Mouse (Mus musculus): ENCODE results near the gene Kbtbd2. TPM values are rescaled to one million over a fixed set of nuclear protein-coding genes. Genes with fewer than 3 reads are reported as not detected.

Gene Kbtbd2
- total and polyA plus RNA-seq, 3 experiments: 9.3 to 34.2 (median 11.0) TPM

- H3K4me2 ChIP-seq (ENCODE audit: insufficient read depth, low read depth, poor library complexity, severe bottlenecking): no peak overlapping the region; the same call in 1 of the 2 replicates
These were observed 12.5 kb downstream of the Kbtbd2 start for GRCm38 (mm10) chr6:56785068-56785467.

GRCm38 (mm10) chr6:56783561-56784272, 13.9 kb downstream of the Kbtbd2 start:
- Histone ChIP-seq H3K79me2 (replicated peaks; ENCODE audit: control insufficient read depth, extremely low read depth, insufficient read depth, poor library complexity, severe bottlenecking) (peaks cover 60% of the 10 kb centered on the region), H3K36me3 (replicated peaks in 1 of 2; ENCODE audit: control insufficient read depth in 1 of 2, insufficient read depth in 1 of 2, low read length in 1 of 2) (peaks cover 40 to 89% of the 10 kb centered on the region in 2 experiments), H3K4me1 (ENCODE audit: control insufficient read depth in 1 of 2, insufficient read depth in 2 of 2) (peaks cover 3 to 22% of the 10 kb centered on the region in 2 experiments; a peak in 3 of 4 replicates), H3K27me3 (replicated peaks) (no peaks in the 10 kb centered on the region), H3K4me2 (ENCODE audit: insufficient read depth, low read depth, poor library complexity, severe bottlenecking) (no peak overlapping the region), H3K27ac (ENCODE audit: insufficient read depth, low read depth) (no peak overlapping the region), H3K4me3 (replicated peaks in 1 of 3; ENCODE audit: low read depth in 2 of 3, low read length in 2 of 3, poor library complexity in 1 of 3) (no peak overlapping the region), H3K9ac (ENCODE audit: insufficient read depth, low read depth) (no peak overlapping the region), H3K9me3 (replicated peaks; ENCODE audit: low read length) (no peaks in the 10 kb centered on the region)
- dilution Hi-C loops (cut with MboI; ENCODE audit: extremely low pct_ligation_motif_present, extremely low pct_unique_long_range_greater_than_20kb, low sequenced_read_pairs): no loop called here
- no peak for DNase-seq (ENCODE audit: extremely low read depth)
- no peak for TF ChIP-seq JUND (conservative IDR thresholded peaks at IDR 0.05; ENCODE audit: low read depth, low read length)
- TF ChIP-seq NRF1 (IDR thresholded peaks at IDR 0.05; ENCODE audit: low read depth, low read length): no peak
- no peak for TF ChIP-seq GABPA (IDR thresholded peaks at IDR 0.05; ENCODE audit: insufficient replicate concordance, low read depth, low read length)
- no peak for TF ChIP-seq RAD21 (IDR thresholded peaks at IDR 0.05; ENCODE audit: low read depth, low read length)
- in situ Hi-C loops (cut with MboI; ENCODE audit: low pct_ligation_motif_present, low pct_unique_long_range_greater_than_20kb, low sequenced_read_pairs): no loop called here

More at GRCm38 (mm10) chr6:56785068-56785467, 12.5 kb downstream of the Kbtbd2 start:
- no peak overlapping the region; the same call in 1 of the 2 replicates for H3K27ac ChIP-seq (ENCODE audit: insufficient read depth, low read depth)
- H3K4me1 ChIP-seq (ENCODE audit: control insufficient read depth in 1 of 2, insufficient read depth in 2 of 2): peaks cover 3 to 22% of the 10 kb centered on the region in 2 experiments; a peak in 3 of 4 replicates
- H3K4me3 ChIP-seq (replicated peaks in 1 of 3; ENCODE audit: low read depth in 2 of 3, low read length in 2 of 3, poor library complexity in 1 of 3): no peak overlapping the region
- H3K36me3 ChIP-seq (replicated peaks in 1 of 2; ENCODE audit: control insufficient read depth in 1 of 2, insufficient read depth in 1 of 2, low read length in 1 of 2): peaks cover 32 to 83% of the 10 kb centered on the region in 2 experiments
- H3K27me3 ChIP-seq (replicated peaks): no peaks in the 10 kb centered on the region
- in situ Hi-C loops (cut with MboI; ENCODE audit: low pct_ligation_motif_present, low pct_unique_long_range_greater_than_20kb, low sequenced_read_pairs): no loop called here
- no peak for DNase-seq (ENCODE audit: extremely low read depth)
- TF ChIP-seq GABPA (IDR thresholded peaks at IDR 0.05; ENCODE audit: insufficient replicate concordance, low read depth, low read length) (no peak), TCF12 (IDR thresholded peaks at IDR 0.05; ENCODE audit: low read depth, low read length) (no peak), MAX (IDR thresholded peaks at IDR 0.05; ENCODE audit: low read length) (no peak), USF2 (conservative IDR thresholded peaks at IDR 0.05; ENCODE audit: low read depth, low read length) (no peak), USF1 (IDR thresholded peaks at IDR 0.05; ENCODE audit: low read depth, low read length) (no peak), IRF4 (IDR thresholded peaks at IDR 0.05; ENCODE audit: low read depth, low read length) (no peak), POLR2A (IDR thresholded peaks at IDR 0.05; ENCODE audit: low read depth, low read length) (no peak), CHD2 (IDR thresholded peaks at IDR 0.05; ENCODE audit: low read length) (no peak)
- no peak overlapping the region for H3K9ac ChIP-seq (ENCODE audit: insufficient read depth, low read depth)
- dilution Hi-C loops (cut with MboI; ENCODE audit: extremely low pct_ligation_motif_present, extremely low pct_unique_long_range_greater_than_20kb, low sequenced_read_pairs): no loop called here
- H3K79me2 ChIP-seq (replicated peaks; ENCODE audit: control insufficient read depth, extremely low read depth, insufficient read depth, poor library complexity, severe bottlenecking): peaks cover 70% of the 10 kb centered on the region
- H3K9me3 ChIP-seq (replicated peaks; ENCODE audit: low read length): no peaks in the 10 kb centered on the region

- Histone ChIP-seq H3K4me3 (replicated peaks in 1 of 3; ENCODE audit: low read depth in 2 of 3, low read length in 2 of 3, poor library complexity in 1 of 3) (no peak overlapping the region), H3K27me3 (replicated peaks) (no peaks in the 10 kb centered on the region), H3K79me2 (replicated peaks; ENCODE audit: control insufficient read depth, extremely low read depth, insufficient read depth, poor library complexity, severe bottlenecking) (peaks cover 27% of the 10 kb centered on the region), H3K27ac (ENCODE audit: insufficient read depth, low read depth) (no peak overlapping the region), H3K9me3 (replicated peaks; ENCODE audit: low read length) (no peaks in the 10 kb centered on the region), H3K4me1 (ENCODE audit: control insufficient read depth in 1 of 2, insufficient read depth in 2 of 2) (peaks cover 0 to 2% of the 10 kb centered on the region in 2 experiments; a peak in 3 of 4 replicates), H3K4me2 (ENCODE audit: insufficient read depth, low read depth, poor library complexity, severe bottlenecking) (no peak overlapping the region), H3K36me3 (replicated peaks in 1 of 2; ENCODE audit: control insufficient read depth in 1 of 2, insufficient read depth in 1 of 2, low read length in 1 of 2) (peaks cover 40 to 80% of the 10 kb centered on the region in 2 experiments), H3K9ac (ENCODE audit: insufficient read depth, low read depth) (no peak overlapping the region)
- in situ Hi-C loops (cut with MboI; ENCODE audit: low pct_ligation_motif_present, low pct_unique_long_range_greater_than_20kb, low sequenced_read_pairs) (no loop called here), dilution Hi-C loops (cut with MboI; ENCODE audit: extremely low pct_ligation_motif_present, extremely low pct_unique_long_range_greater_than_20kb, low sequenced_read_pairs) (no loop called here)
- TF ChIP-seq BHLHE40 (IDR thresholded peaks at IDR 0.05; ENCODE audit: low read depth, low read length) (no peak), SMC3 (IDR thresholded peaks at IDR 0.05; ENCODE audit: low read depth, low read length) (no peak), EP300 (IDR thresholded peaks at IDR 0.05; ENCODE audit: low read length) (no peak), USF1 (IDR thresholded peaks at IDR 0.05; ENCODE audit: low read depth, low read length) (no peak), MAX (IDR thresholded peaks at IDR 0.05; ENCODE audit: low read length) (no peak), CHD2 (IDR thresholded peaks at IDR 0.05; ENCODE audit: low read length) (no peak), ETS1 (conservative IDR thresholded peaks at IDR 0.05; ENCODE audit: low read depth, low read length) (no peak), GABPA (IDR thresholded peaks at IDR 0.05; ENCODE audit: insufficient replicate concordance, low read depth, low read length) (no peak)
- DNase-seq (ENCODE audit: extremely low read depth): no peak
These were observed 18.0 kb downstream of the Kbtbd2 start for GRCm38 (mm10) chr6:56779636-56780035.

Data from CH12.LX (cell line).